Mouse (Mus musculus) cortical plate, adult 2 months (tissue): ENCODE measurements around the gene Dstyk.

ENCODE experiments used
- CTCF ChIP-seq: fragments of 200-500 bp; IDR thresholded peaks from 2 replicates; pipeline ENCODE4 v1.5.1; 2011; ENCODE audit warnings: mild to moderate bottlenecking, control low read depth, low read length; ENCODE audit not compliant: insufficient read depth; ENCODE audit errors: extremely low read depth
- POLR2A ChIP-seq: fragments of 200-500 bp; IDR thresholded peaks from 2 replicates; pipeline ENCODE4 v1.6.1; 2011; ENCODE audit warnings: mild to moderate bottlenecking, low read length, control low read depth; ENCODE audit not compliant: insufficient read depth; ENCODE audit errors: extremely low read depth

- TF ChIP-seq CTCF (no peak), POLR2A (peak; percentile 62)
Measured at GRCm38 (mm10) chr1:132387943-132388342, 29.4 kb upstream of the Dstyk start.
